Mouse (Mus musculus) v-Abl transformed pro-B cells (cell line): ENCODE data around the gene Slc25a34.

Experiments
- in situ Hi-C, 2 experiments: fragments of 400-800 bp; cut with MboI; formaldehyde crosslinking; loops; one replicate each; pipeline ENCODE4 v1.15.1; 2025; ENCODE audit not compliant: unreplicated experiment in 2 of 2

Gene Slc25a34

GRCm38 (mm10) chr4:141599251-141600141 lies 24.1 kb downstream of the Slc25a34 start:
- in situ Hi-C loops: loop anchor here (25.0 kb wide), 3 partner anchors 337 to 1813 kb away; partner anchors contain the start of gene Pramef8 (in 2 of the 2)

GRCm38 (mm10) chr4:141598894-141599250 lies 24.7 kb downstream of the Slc25a34 start:
- in situ Hi-C loops: loop anchor here in 1 of 2 experiments (25.0 kb wide), 1 partner anchor 337 kb away; no protein-coding TSS in a partner anchor

GRCm38 (mm10) chr4:141598199-141598893 lies 25.3 kb downstream of the Slc25a34 start:
- in situ Hi-C loops: loop anchor here in 1 of 2 experiments (25.0 kb wide), 1 partner anchor 336 kb away; no protein-coding TSS in a partner anchor

- in situ Hi-C loops: loop anchor here in 1 of 2 experiments (25.0 kb wide), 1 partner anchor 335 kb away; no protein-coding TSS in a partner anchor
Measured at GRCm38 (mm10) chr4:141596700-141597328, 26.8 kb downstream of the Slc25a34 start.

- in situ Hi-C loops: loop anchor here in 1 of 2 experiments (25.0 kb wide), 1 partner anchor 333 kb away; no protein-coding TSS in a partner anchor
Measured at GRCm38 (mm10) chr4:141595605-141596268, 27.9 kb downstream of the Slc25a34 start.

DNA sequence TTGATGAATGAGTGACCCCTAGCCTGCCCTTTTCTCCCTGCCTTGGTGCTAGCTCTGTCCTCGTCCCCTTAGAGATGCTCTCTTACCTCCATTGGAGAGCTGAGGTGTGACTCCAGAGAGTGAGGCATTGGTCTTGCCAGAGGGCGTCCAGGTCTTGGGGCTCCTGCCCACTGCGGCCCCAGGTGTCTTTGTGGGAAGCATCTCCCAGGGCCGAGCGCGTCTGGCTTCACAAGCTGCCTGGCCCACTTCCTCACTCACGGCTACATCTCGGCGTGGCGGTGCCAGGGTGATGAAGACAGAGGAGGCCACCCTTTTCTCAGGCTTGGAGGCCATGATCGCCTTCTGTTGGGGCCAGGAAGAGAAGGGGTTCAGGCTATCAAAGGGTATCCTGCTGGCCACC lies 28.5 kb downstream of the Slc25a34 start:
- in situ Hi-C loops: loop anchor here in 1 of 2 experiments (25.0 kb wide), 1 partner anchor 333 kb away; no protein-coding TSS in a partner anchor

- in situ Hi-C loops: loop anchor here in 1 of 2 experiments (25.0 kb wide), 1 partner anchor 329 kb away; no protein-coding TSS in a partner anchor
Measured at GRCm38 (mm10) chr4:141591547-141591946, 32.1 kb downstream of the Slc25a34 start.

DNA sequence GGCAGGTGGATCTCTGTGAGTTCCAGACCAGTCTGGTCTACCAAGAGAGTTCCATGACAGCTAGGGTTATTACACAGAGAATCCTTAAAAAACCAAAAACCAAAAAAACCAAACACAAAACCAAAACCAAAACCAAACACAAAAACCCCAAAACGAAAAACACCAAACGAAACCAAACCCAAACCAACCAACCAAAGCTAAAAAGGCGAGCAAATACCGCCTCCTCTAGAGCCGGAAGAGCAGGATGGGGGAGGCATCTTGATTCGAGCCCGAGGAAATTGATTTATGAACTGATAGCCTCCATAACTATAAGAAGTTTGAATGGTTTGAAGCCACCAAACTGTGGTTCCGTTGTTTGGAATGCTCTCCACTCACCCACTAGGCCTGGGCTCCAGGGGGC lies 39.7 kb downstream of the Slc25a34 start:
- in situ Hi-C loops: loop anchor here in 1 of 2 experiments (25.0 kb wide), 1 partner anchor 322 kb away; no protein-coding TSS in a partner anchor

GRCm38 (mm10) chr4:141581051-141581450 lies 42.6 kb downstream of the Slc25a34 start:
- in situ Hi-C loops: loop anchor here in 1 of 2 experiments (25.0 kb wide), 1 partner anchor 319 kb away; no protein-coding TSS in a partner anchor

DNA sequence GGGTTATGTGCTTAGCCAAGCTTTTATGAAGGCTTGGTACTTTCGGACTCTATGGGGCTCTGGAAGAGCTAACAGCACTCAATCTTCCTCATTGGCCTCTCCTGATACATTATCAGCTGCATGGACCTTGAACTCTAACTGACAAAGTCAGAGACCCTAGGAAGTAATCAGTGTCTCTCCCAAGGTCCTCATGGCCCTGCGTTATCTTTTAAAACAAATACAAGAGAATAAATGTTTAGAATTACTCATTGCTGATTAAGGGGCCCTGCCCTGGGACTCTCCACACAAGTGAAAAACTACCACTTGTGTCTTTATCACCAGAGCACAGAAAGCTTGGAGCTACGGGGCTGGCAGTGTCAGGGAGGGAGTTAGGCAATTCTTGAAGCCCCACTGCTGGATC lies 44.8 kb downstream of the Slc25a34 start:
- in situ Hi-C loops: loop anchor here in 1 of 2 experiments (10.0 to 25.0 kb wide), 2 partner anchors 174 to 317 kb away; no protein-coding TSS in a partner anchor

DNA sequence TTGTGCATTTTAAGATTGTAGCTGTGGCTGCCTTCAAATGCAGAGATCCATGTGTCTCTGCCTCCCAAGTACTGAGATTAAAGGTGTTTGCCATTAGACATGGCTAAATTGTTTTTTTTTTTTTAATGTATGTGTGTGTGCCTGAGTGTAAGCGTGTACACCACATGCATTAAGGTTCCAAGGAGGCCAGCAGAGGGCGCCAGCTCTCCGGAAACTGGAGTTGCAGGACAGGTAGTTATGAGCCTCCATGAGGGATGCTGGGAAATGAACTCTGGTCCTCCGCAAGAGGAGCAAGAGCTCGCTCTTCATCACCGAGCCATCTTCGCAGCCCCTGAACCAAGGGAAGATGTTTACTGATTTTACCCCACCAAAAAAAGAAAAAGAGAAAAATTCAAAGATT lies 46.7 kb downstream of the Slc25a34 start:
- in situ Hi-C loops: loop anchor here in 1 of 2 experiments (10.0 to 25.0 kb wide), 2 partner anchors 172 to 315 kb away; no protein-coding TSS in a partner anchor

GRCm38 (mm10) chr4:141576404-141576803 lies 47.2 kb downstream of the Slc25a34 start:
- in situ Hi-C loops: loop anchor here in 1 of 2 experiments (10.0 to 25.0 kb wide), 2 partner anchors 172 to 314 kb away; no protein-coding TSS in a partner anchor

DNA sequence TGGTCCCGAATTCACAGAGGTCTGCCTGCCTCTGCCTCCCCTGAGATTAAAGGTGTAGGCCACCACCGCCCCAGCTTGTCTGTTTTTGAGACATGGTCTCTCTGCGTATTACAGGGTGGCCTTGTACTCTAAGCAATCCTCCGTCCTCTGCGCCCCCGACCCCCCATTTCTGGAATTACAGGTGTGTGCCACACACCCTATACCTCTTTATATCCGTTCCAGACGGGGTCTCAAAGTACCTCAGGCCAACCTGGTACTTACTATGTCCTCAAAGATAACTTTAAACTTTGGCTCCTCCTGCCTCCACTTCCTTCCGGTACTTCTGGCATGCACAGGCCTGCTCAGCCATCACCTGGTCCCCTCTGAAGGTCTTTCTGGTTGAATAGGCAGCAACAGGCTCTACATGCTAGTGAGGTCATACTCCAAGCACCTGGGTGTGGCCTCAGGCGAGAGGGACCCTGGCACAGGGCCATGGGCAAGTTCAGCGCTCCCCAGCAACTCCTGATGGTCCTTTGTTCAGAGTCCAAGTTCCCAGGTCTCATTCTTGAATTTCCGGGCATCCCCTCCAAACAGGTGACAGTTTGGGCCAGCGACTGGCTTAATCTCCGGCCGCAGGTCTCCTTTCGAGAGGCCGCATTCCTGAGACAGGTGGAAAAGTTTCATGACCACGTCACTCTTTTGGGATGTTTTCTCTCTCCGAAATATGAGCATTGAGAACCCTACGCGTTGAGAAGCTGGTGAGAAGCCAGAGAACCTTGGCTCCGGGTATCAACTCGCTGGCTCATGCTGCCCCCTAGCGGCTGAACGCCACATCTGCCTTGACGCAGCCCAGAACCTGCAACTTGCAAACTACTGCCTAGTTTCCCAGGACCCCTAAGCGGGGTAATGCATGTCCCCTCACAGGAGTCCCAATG lies 48.6 kb downstream of the Slc25a34 start:
- in situ Hi-C loops: loop anchor here in 1 of 2 experiments (10.0 to 25.0 kb wide), 2 partner anchors 170 to 313 kb away; no protein-coding TSS in a partner anchor

DNA sequence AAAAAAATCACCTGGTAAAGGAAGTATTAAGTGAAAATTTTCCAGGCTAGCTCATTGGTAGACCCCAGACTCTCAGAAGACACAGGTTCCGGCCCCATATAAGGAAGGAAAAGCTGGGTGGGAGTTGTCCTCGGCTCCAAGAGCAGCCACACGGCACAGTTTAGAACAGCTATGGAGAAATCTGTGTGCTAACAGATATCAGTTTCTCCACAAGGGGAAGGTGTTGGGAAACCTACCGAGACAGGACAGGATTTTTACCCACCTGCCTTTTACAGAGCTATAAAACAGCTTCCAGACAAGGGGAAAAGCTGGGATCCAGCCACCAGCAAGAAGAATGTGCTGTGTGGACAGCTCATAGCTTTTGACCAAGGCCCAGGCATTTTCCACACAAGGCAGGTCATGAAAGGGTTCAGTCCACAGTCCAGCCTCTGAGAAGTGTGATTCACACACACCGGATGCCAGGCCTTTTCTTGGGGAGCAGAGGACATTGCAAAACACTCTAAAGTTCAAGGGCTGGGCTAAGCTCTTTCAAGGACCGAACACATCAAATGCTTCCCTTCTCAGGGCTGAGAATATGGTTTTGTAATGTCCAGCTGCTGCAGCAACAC lies 50.2 kb downstream of the Slc25a34 start:
- in situ Hi-C loops: loop anchor here in 1 of 2 experiments (10.0 kb wide), 1 partner anchor 169 kb away; no protein-coding TSS in a partner anchor

DNA sequence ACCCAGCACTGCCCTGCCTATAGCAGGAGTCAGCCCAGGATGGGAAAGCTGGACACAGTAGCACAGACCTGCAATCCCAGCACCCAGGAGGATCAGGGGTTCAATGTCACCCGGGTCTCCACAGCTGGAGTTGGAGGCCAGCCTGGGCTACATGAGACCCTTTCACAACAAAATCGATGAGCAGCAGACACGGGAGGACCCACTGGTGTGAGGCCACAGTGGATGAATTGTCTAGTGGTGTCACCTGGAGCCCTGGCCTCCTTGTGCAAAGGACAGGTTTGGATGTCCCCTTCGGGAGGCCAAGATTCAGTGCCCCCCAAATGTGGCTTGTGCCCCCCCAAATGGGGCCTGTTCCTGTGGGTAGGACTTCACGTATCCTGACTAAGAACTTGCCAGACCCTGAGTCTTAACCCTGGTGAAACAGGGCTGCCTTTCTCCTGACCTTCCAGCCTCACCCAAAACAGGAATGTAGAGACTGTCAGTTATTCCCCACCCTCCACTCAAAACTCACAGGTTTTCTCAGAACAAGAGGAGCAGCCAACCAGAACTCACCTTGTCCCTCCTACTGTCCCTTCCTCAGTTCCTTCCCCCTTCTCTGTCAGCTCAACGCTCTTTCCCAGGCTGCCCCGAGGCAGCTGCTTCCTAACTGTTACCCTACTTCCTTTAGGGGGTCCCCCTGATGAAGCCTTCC lies 50.8 kb downstream of the Slc25a34 start:
- in situ Hi-C loops: loop anchor here in 1 of 2 experiments (10.0 kb wide), 1 partner anchor 168 kb away; no protein-coding TSS in a partner anchor

GRCm38 (mm10) chr4:141571934-141572333 lies 51.7 kb downstream of the Slc25a34 start:
- in situ Hi-C loops: loop anchor here in 1 of 2 experiments (10.0 kb wide), 1 partner anchor 167 kb away; no protein-coding TSS in a partner anchor

DNA sequence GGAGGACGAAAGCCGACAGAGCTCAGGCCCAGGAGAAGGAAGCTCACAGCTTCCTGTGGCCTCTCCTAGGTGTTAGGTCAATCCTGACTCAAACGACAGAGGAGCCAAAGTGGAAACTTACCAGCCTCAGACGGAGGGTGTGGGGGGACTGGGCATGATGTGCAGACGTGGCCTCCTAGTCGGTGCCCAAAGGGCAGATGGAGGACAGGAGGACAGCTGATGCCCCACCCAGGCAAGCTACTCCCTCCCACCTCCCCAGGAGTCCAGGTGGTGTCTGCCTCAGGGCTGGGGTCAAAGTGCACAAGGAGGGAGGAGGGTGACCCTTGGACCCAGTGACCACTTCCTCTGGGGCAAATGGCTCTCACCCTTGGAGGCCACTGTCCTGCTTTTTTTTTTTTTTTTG lies 52.3 kb downstream of the Slc25a34 start:
- in situ Hi-C loops: loop anchor here in 1 of 2 experiments (10.0 kb wide), 1 partner anchor 167 kb away; no protein-coding TSS in a partner anchor
